Mouse (Mus musculus) cerebellum, adult 9-10 months (tissue): ENCODE measurements at regions not wholly inside any gene's neighbourhood (a gene's known extent, or its start where the extent isn't known, plus 50 kb on each side); places are given as distances from the start of the nearest gene placed in this dataset.
"Not testable (repeated sequence)": the region's sequence is repeated elsewhere in the genome, so short reads cannot be mapped to it uniquely, and the experiment has no call there.

Experiments
- DNase-seq: peaks from one replicate; pipeline ENCODE4 v3.0.0; 2022

DNA sequence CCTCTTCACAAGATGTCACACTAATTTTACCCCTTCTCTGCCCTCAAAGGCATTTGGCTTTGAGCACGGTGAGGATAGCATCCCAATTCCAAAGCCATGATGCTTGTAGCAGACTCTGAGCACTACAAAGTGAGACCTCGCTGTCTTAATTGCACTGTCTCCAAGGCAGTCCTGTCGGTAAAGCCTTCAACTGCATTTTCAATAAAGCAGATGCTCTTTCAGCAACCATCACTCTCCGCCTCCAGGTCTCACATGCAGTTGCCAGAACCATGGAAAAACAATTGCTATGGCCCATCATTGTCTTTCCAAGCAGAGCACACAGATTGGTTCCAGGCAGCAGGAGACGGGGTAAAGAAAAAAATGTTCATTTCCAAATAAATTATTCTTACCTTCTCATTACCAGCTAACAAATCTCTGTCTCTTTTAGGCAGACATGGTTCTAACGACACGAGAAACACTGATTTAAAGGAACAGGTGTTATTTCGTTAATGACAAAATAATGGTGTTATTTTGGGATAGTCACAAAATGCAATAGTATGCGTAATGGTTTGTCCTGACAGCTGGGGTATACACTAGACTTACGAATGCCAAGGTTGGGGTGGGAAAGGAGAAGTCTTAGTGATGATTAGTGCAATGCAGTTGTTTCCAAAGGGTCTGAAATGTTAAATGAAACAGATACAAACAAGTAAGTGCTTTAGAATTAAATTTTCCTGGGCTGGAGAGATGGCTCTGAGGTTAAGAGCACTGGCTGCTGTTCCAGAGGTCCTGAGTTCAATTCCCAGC lies 175.2 kb downstream of the Enc1 start:
- DNase-seq = no peak

DNA sequence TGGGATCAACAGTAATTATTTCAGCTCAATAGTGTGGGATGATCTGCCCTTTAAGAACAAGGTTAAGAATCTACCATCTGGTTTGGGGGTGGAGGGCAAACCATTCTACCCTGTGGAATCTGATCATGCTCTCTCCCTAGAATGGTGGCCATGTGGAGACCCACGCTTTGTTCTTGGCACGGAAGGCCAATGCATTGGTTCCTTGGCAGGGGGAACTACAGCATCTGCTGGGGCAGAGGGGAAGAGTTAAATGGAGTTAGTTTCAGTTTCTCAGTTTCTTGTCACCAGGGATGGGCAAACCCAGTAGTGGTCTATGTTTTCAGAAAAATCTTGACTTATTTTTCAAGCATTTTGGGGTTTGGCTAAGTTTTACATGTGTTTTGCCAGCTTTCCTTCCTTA lies 174.5 kb downstream of the Enc1 start:
- DNase-seq = no peak

DNA sequence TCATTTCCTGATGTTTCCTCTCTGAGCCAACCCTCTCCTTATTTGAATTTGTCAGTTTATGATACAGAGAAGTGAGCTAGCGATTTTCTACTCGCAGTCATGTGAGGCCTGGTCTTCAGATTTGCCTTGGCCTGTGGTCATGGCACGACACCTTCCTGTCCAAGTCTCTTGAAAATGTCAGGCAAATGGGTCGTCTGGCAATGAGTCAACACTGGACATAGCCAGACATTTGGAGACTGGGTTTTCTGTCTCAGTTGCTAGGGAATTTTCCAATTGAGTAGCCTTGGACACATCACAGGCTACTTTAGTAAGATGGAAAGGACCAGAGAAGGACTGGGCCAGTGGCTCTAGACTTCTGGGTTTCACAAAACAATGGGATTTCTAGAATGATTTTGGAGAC lies 171.2 kb downstream of the Enc1 start:
- DNase-seq = no peak

DNA sequence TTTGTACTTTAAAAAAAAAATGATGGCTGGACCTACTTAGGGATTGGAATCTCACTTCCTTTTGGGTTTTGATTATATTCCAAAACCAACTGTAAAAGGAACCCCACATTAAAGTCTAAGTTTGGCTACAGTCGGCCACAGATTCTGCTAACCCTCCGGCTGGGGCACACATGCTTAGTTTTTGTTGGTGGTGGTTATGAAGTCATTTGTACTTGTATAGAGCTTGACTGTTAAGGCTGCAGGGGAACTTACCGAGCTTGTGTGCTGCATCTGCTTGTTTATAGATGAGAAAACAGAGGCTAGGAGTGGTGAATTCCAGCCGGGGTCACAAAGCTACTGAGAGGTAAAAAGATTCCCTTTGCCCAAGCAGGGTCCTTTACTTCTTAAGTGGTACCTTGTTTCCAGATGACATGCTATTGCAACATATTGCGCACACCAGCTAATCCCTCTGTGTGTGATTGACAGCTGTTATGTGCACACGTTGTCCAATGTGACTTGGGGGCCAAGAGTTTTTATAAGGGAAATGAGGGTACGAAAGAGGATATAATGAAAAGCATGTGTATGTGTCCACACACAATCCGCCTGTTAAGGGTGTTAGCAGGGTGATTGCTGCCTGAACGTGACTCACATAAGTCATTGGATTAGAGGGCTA lies 169.8 kb downstream of the Enc1 start:
- no peak for DNase-seq

DNA sequence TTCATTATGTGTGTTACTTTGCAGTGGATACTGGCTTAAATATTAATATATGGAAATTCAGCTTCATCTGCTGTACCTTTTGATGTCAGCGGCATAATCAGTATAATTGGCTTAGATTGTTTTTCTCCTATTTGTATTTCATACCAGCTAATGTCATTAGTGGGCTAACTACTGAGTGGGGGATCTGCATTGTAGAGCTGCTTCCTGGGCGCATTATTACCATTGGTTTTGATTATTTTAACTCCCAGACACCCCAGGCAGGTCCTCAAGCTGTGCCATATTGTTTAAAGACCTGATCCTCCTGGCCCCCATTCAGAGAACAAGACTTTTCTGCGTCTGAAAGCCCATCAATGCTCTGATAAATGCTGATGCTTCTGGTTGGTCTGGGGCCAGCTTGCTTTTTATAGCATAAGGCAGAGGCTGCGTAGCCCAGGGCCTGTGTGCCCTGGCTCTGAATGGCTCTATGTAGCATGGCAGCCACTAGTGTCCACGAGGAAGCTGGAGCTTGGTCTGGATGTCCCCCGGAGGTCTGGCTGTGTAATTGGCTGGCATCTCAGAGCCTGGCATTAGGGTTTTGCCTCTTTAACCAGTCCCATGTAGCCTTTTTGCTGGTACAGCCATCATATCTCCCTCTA lies 169.1 kb downstream of the Enc1 start:
- DNase-seq = no peak

DNA sequence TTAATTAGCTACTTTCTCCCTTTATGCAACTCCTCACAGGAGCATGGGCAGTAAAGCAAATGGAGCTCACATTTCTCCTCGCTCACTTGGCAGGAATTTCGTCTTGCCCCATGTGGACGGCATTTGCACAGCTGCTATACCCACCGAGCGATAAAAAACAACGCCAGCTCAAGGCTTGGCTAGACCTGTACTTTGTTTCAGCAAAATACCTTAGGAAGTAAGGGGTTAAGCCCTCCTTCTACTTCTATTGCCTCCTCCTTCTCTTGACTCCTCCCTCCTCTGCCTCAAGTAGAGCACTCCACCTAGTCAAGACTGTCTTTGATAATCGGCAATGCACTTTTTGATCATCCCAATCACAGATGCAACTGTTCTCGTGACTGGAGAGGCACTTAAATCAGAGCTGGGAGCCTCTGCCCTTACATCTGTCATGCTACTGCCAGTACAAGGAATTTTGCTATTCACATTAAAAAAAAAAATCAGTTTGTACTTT lies 168.4 kb downstream of the Enc1 start:
- DNase-seq = no peak

DNA sequence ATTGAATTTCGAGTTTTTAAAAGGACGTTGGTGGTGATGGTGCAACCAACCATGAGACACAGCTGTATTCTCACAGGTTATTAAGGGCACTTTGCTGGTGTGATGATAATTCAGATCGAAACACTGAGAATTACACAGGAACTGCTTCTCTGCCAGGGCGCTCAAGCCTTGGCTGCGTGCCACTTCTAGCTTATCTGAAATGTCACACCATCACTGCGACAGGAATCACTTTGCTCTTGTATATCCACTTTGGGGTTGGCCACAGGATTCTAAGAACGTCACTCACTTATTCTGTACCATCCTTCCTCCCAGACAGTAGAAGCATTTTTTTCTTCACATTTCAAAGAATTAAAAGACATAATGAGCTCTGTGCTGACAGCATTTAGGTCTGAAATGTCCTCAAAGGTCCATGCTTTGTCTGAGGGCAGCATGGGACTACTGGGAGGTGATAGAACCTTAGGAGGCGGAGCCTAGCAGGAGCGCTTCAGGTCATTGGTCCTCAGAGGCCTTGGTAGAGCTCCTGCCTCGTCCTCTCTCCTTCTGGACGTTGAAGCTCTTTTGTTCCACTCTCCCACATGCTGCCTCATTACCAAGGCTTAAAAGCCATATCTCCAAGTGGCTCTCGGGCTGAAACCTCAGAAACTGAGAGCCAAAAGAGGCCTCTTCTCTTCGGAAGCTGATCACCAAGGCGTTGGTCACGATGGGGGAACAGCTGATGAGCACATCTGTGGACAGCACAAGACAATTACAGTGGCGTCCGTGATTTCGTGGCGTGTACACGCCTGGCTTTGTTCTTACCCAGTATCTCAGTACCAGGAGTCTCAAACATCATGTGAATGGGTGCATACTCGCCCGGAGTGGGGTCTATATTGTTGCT lies 167.7 kb downstream of the Enc1 start:
- no peak for DNase-seq

DNA sequence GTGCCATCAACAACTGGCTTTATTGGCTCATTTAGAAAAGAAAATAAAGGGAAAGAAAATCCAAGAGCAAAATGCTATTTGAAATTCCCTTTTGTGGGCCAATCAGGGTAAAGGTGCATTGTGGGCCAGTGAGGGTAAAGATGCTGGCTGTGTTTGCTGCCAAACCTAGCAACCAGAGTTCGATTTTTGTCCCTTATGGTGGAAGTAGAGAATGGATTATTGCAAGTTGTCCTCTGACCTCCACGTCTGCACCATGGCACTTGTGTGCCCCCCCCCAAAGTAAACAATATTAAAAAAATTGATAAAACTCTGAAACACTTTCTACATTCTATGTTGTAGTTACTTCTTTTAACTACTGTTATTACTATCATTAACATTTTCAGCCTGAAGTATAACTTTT lies 166.9 kb downstream of the Enc1 start:
- DNase-seq = no peak

DNA sequence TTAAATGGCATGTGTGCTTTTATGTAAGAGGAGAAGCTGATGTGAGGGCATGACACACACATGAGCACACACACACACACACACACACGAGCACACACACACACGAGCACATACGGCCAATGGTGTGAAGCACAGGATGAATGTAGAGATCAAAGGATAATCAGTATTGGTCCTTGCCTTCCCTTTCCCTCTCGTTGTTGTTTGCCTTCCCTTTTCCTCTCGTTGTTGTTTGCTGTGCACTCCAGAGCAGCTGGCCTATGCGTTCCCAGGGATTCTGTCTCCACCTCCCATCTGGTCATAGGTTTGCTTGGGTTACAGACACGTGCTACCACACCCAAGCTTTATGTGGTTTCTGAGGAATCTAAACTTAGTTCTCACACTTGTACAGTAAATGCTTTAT lies 165.8 kb downstream of the Enc1 start:
- DNase-seq = no peak

DNA sequence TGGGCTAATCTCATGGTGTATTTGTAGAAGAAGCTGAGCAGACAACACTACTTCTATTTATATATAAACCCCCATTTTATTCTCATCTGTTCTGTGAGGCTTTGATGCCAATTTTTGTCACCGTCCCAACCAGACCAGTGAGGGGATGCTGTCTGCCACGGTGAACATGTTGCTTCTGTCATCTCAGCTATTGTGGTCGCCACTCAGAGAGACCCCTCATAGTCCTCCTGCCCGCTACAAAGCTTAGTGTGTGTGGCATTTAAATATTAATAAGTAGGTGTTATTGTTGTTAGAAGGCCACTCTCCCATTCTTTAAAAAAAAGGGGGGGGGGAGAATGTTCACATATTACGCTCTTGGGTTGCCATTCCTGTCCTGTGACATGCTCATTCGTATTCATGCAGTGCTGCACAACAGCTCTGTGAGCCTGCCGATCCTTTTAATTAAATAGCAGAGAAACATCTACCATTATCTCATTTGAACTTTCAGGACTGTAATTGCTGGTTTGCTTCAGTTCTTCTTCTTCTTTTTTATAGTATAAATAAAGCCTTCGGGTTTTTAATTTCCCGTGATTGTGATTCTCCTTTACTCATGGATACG lies 161.4 kb downstream of the Enc1 start:
- DNase-seq = no peak

DNA sequence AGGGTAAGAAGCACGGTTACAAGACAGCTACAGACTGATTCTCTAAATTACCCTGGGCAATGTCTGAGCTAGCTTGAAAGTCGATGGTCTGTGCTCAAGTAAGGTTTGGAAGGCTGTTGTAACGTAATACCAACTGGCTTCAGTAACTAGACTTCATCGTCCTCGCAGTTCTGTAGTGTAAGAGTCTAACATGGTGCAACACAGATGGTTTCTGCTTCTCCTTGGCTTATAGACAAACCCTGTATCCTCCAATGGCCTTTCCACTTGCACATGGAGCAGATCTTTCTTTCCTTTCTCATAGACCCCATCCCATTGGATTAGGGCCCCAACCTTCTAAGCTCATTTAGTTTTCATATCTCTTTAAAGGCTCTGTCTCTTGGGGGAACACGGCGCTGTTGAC lies 160.7 kb downstream of the Enc1 start:
- DNase-seq = no peak

DNA sequence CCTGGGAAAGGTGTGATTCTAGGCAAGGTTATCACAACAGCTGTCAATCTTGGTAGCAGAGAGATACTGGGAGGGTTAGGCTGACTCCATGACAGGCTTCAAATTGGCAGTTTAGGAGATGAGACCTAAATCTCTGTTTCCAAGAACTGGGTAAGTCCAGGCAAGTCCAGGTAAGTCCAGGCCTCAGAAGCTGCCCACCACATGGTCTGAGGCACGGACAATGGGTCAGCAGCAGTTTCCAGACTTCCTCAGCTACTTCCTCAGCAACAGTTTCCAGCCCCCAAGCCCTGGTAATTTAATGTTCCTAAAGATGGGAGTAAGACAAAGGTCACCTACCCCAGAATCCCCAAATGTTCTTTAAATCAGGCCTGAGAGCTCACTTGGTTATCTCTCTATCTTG lies 157.1 kb downstream of the Enc1 start:
- no peak for DNase-seq

DNA sequence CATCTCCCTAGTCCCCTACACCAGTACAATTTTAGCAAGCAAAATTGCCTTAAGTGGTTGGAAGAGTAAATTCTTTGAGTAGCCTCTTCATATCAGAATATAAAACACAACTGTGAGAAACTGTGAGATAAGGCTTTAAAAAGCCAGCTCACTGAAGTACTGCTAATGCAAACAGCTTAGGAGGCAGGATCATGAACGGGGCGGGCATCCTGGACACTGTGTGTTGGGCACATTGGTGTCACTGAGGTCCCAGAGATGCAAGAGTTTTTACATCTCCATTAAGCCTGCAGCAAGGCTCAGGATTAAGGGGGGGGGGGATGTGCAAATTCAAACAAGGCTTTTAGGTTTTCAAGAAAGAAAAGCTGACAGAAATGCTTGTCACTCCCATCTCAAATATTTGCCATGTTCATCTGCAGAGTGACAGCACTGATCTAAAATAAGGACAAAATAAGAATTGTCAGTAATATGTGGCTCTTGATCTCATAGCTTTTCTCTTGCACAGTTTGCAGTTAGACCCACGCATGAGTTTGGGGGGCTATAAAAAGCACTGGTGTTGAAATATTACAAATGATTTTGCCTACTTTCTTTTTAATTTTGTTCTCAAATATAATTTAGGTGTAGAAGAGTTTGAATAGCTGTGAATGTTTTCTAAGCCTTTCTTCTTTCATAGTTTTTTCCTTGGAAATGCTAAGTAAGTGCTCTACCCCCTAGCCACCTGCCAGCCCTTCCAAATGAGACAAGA lies 156.2 kb downstream of the Enc1 start:
- no peak for DNase-seq

DNA sequence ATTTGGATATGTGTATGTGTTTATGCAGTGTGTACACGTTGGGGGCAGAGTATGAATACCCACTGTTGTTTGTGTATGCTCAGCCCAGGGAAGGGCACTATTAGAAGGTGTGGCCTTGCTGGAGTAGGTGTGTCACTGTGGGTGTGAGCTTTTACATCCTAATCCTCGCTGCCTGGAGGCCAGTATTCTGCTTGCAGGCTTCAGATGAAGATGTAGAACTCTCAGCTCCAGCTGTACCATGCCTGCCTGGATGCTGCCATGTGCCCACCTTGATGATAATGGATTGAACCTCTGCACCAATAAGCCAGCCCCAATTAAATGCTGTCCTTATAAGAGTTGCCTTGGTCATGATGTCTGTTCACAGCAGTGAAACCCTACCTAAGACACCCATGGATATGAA lies 155.4 kb downstream of the Enc1 start:
- DNase-seq = not testable (repeated sequence)

DNA sequence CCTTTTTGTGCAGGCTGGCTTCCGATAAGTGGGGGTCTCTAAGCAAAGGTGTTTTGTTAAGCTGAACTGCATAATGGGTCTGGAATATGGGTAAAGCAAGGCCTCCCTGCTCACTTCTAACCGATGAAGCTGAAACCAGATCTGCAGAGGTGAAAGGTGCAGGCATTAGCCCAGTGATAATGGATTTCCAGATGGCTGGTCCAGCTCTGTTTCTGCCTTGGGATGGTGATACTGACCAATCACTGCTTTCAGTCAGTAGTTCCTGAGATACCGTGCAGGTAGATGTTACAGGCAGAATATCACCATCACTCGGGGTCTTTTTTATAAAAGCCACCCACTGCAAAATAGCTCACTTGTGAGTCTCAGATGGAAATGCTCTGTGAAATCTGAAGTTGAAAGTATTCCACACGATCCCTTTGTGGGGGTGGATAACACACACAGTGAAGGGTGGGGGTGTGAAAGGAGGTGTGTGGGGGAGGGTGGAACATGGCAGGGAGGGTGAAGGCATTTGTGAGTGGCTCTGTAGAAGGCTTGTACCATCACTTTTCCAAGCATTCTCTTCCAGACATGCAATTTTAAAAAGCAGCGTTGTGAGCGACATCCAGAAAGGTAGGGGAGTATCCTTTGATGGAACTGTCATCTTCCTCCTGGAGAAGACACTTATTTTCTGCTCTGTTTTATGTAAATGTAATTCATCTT lies 154.0 kb downstream of the Enc1 start:
- no peak for DNase-seq

DNA sequence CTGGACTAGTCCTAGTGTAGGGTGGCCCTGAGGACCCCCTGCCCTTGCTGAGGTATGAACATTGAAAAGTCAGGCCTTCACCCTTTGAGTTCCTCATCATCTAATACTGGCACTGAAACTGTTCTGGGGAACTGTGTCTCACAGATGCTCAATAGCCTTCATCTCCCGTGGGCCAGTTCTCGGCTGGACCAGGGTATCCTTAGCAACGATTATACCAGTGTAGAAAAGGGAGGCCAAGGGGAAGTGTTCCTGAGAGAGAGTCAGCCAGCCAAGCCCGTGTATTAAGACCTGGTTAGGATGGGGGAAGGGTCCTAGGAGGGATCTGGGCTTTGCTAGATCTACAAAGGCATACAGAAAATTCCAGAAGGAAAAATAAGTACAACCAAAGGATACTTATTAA lies 153.2 kb downstream of the Enc1 start:
- DNase-seq = no peak

DNA sequence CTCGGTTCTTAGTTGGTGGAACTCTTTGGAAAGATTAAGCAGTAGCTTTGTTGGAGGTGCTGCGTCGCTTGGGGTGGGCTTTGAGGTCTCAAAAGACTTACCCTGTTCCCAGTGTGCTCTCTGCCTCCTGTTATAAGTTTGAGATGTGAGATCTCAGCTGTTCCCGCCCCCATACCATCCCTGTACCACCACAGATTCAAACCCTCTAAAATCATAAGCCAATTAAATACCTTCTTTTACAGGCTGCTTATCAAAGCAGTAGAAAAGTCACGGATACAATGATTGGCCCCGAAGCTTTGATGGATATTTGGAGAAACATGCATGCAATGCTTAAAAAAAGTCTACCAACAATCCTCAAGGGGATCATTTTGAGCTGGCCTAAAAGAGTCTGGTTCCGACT lies 152.6 kb downstream of the Enc1 start:
- DNase-seq = no peak

DNA sequence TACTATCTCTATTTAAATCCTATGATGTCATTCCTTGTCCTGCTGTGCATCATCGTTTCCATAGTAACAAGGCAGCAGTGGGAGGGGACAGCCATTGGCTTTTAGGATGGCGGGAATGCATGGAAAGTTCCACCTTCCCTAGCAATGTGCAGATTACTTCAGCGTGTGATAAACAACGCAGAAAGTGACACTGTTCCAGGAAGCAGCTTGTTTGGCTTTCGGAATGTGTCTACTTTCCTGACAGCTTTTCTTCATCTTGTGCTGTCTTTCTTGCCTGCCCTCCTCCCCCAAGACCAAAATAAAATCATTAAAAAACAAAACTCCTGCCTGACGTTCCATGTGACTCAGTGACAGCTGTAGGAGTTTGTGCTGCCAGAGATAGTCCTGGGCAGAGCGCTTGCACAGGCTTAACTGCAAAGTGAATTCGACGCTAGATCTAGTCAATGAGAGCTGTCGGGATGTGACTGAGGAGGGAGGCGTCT lies 149.6 kb downstream of the Enc1 start:
- DNase-seq = peak; percentile 5

DNA sequence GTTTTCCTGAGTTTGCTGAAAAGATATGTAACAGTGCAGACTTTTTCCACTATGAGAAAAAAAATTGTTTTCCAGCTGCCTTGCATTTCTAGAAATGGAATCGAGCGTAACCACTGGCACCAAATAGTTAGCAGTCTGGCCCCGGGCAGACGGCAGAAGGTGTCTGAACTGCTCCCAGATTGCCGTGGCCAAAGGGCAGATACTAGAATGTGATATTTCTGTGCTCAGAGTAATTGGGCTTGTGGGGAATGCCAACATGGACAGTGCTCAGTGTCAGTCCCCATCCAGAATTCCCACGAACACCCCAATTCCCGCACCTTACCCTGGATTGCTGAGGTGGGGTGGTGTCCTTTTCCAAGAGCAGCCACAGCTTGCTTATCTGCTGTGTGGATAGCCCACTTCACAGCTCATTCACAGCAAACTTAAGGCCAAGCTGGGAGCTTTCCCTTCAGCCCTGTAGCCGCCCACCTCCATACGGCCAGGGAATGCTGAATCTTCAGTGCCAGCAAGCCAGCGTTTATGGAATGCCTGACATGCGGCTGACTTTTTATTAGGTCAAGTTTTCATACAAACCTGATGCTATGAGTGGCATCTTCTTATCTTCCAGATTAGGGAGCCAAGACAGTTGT lies 148.1 kb downstream of the Enc1 start:
- no peak for DNase-seq

DNA sequence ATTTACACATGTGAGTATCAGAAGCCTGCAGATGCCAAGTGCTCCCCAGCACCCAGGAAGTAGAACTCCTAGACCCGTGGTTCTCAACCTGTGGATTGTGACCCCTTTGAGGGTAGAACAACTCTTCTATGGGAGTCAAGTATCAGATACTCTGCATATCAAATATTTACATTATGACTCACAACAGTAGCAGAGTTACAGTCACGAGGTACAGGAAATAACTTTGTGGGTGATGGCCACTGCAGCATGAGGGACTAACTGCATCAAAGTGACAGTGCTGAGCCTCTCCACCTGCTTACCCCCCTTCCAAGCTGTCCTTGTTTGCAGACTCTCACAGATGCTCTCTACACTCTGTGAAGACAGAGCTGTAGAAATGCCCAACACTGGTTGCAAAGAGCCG lies 145.6 kb downstream of the Enc1 start:
- DNase-seq = no peak

DNA sequence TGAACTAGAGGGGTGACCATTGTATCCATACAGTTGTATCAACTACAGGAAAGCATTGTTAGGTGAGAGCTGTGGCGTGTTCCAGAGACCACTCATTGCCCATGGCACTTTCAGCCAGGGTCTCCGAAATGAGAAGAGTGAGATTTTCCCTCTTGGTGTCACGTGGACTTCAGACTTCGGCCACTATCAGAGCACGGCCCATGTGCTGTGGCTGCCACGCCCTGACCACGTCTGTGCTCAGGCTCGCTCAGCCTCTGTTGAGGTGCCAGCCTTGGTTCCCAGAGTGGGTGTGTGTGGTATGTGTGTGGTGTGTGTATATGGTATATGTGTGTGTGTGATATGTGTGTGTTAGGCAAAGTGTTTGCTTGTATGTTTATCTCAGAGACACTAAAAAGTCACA lies 144.6 kb downstream of the Enc1 start:
- DNase-seq = no peak
